Mouse (Mus musculus) liver, embryonic 14.5 days (tissue): ENCODE measurements at regions not wholly inside any gene's neighbourhood (a gene's known extent, or its start where the extent isn't known, plus 50 kb on each side); places are given as distances from the start of the nearest gene placed in this dataset.

ENCODE experiments used
- CTCF ChIP-seq: IDR thresholded peaks from 2 replicates; pipeline ENCODE4 v1.5.1; 2016; ENCODE audit warnings: antibody characterized with exemption, low read depth, control low read depth
- EP300 ChIP-seq: IDR thresholded peaks from 2 replicates; pipeline ENCODE4 v1.6.1; 2016; ENCODE audit warnings: antibody characterized with exemption, low read depth

GRCm38 (mm10) chr2:75491789-75492500 is 167.1 kb upstream of the Hnrnpa3 start:
- TF ChIP-seq CTCF (no peak), EP300 (no peak)
